Mouse (Mus musculus): ENCODE results near the gene Usp44. TPM values are rescaled to one million over a fixed set of nuclear protein-coding genes. Genes with fewer than 3 reads are reported as not detected.

Gene Usp44
- polyA plus RNA-seq (2015; fragmentation: Nextera tagmentation; extraction: Ambion mirVana) = 0.08 and 0.09 TPM in 2 replicates

- 12% methylated on average over 22 of the region's 22 CpGs for WGBS
- Histone ChIP-seq H3K4me3 (ENCODE audit: low read depth, low read length) (peak within 1 kb of the TSS; percentile 18), H3K4me1 (replicated peaks; ENCODE audit: control insufficient read depth, insufficient read depth, low read length) (0 out of 2 replicates have a peak, but pooled peaks cover 4% of the 10 kb centered on the region), H3K27ac (ENCODE audit: low read depth, low read length) (no peak within 1 kb of the TSS), H3K4me2 (replicated peaks; ENCODE audit: low read depth) (peak within 1 kb of the TSS; percentile 48; the same call in 1 of the 2 replicates), H3K36me3 (ENCODE audit: control insufficient read depth, insufficient read depth) (no peaks in the 10 kb centered on the region), H3K9me3 (ENCODE audit: control insufficient read depth) (no peaks in the 10 kb centered on the region), H3K9ac (ENCODE audit: low read depth, low read length) (no peak within 1 kb of the TSS), H3K27me3 (replicated peaks; ENCODE audit: control insufficient read depth, insufficient read depth, low read length) (peaks cover 58% of the 10 kb centered on the region)
- no peak for ATAC-seq
- no peak for TF ChIP-seq CTCF (IDR thresholded peaks at IDR 0.05; ENCODE audit: low read depth)
Observed at GRCm38 (mm10) chr10:93830931-93831729, at the start of gene Usp44. Usp44 (plus strand) TSS chr10:93831555.

DNA sequence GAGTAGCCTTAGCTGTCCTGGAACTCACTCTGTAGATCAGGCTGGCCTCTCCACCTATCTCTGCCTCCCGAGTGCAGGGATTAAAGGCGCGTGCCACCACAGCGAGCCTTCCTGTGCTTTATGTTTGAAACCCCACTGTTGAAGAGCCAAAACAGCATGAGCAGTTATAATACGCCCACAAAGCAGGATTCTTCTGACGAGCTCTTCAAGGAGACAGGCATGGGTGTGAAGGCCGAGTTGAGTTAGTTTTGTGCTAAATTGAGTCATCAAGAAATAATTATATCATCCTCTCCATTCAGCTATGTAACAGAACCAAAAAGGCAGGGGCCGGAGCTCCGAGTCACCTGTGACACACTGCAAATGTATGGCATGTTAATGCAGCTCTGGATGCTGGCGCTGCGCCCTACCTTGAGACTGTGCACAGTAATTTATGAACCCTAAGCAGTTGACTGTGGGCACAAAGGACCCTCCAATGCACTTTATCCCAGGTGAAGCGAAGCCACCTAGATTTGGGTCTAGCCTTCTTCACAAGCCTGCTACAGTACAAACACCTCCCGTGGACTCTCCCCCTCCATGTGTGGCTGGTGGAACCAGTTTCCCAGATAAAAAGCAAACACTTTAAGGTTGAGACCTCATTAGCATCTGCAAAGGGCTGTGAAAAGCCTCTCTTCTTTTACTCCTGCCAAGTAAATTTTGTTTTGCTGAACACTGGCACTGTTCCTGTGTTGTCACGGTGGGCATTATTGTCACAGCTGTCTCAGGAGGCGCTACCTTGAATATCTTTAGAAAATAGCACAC lies 47.9 kb upstream of the Usp44 start:
- H3K4me2 ChIP-seq (replicated peaks; ENCODE audit: low read depth) = no peak overlapping the region
- no peak overlapping the region for H3K9ac ChIP-seq (ENCODE audit: low read depth, low read length)
- H3K9me3 ChIP-seq (ENCODE audit: control insufficient read depth) = no peaks in the 10 kb centered on the region
- ATAC-seq = no peak
- no peaks in the 10 kb centered on the region for H3K36me3 ChIP-seq (ENCODE audit: control insufficient read depth, insufficient read depth)
- 71% methylated on average over 15 of the region's 15 CpGs for WGBS
- no peaks in the 10 kb centered on the region for H3K27me3 ChIP-seq (replicated peaks; ENCODE audit: control insufficient read depth, insufficient read depth, low read length)
- TF ChIP-seq CTCF (IDR thresholded peaks at IDR 0.05; ENCODE audit: low read depth) = no peak
- no peaks in the 10 kb centered on the region for H3K4me1 ChIP-seq (replicated peaks; ENCODE audit: control insufficient read depth, insufficient read depth, low read length)
- no peak overlapping the region for H3K27ac ChIP-seq (ENCODE audit: low read depth, low read length)
- H3K4me3 ChIP-seq (ENCODE audit: low read depth, low read length) = no peak overlapping the region

- Histone ChIP-seq H3K4me2 (replicated peaks; ENCODE audit: low read depth) (no peak overlapping the region), H3K4me3 (ENCODE audit: low read depth, low read length) (no peak overlapping the region), H3K27ac (ENCODE audit: low read depth, low read length) (no peak overlapping the region), H3K36me3 (ENCODE audit: control insufficient read depth, insufficient read depth) (no peaks in the 10 kb centered on the region), H3K9ac (ENCODE audit: low read depth, low read length) (no peak overlapping the region), H3K9me3 (ENCODE audit: control insufficient read depth) (no peaks in the 10 kb centered on the region), H3K27me3 (replicated peaks; ENCODE audit: control insufficient read depth, insufficient read depth, low read length) (no peaks in the 10 kb centered on the region), H3K4me1 (replicated peaks; ENCODE audit: control insufficient read depth, insufficient read depth, low read length) (no peaks in the 10 kb centered on the region)
- WGBS = 63% methylated on average over 8 of the region's 8 CpGs
- TF ChIP-seq CTCF (IDR thresholded peaks at IDR 0.05; ENCODE audit: low read depth) = no peak
- no peak for ATAC-seq
Observed at GRCm38 (mm10) chr10:93799711-93800362, 31.5 kb upstream of the Usp44 start.

DNA sequence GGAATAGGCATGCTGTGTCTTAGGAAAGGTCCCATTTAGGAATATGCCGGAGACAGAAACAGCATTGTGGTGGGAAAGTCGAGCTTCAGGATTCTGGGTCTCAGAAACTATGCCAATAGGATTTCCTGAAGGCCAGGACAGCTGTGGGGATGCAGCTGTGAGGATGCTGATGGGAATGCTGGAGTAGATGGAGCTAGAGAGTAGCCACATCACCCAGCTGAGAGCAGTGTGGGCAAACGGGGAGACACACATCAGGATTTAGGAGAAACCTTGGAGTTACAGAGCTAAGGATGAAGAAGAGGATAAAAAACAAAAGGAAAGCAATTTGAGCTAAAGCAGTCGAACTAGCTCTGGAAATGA lies 31.0 kb upstream of the Usp44 start:
- no peak for ATAC-seq
- no peak overlapping the region for H3K4me3 ChIP-seq (ENCODE audit: low read depth, low read length)
- no peak for TF ChIP-seq CTCF (IDR thresholded peaks at IDR 0.05; ENCODE audit: low read depth)
- no peak overlapping the region for H3K9ac ChIP-seq (ENCODE audit: low read depth, low read length)
- no peaks in the 10 kb centered on the region for H3K9me3 ChIP-seq (ENCODE audit: control insufficient read depth)
- no peaks in the 10 kb centered on the region for H3K36me3 ChIP-seq (ENCODE audit: control insufficient read depth, insufficient read depth)
- WGBS = 68% methylated on average over 4 of the region's 4 CpGs
- no peak overlapping the region for H3K27ac ChIP-seq (ENCODE audit: low read depth, low read length)
- no peaks in the 10 kb centered on the region for H3K4me1 ChIP-seq (replicated peaks; ENCODE audit: control insufficient read depth, insufficient read depth, low read length)
- no peak overlapping the region for H3K4me2 ChIP-seq (replicated peaks; ENCODE audit: low read depth)
- no peaks in the 10 kb centered on the region for H3K27me3 ChIP-seq (replicated peaks; ENCODE audit: control insufficient read depth, insufficient read depth, low read length)

DNA sequence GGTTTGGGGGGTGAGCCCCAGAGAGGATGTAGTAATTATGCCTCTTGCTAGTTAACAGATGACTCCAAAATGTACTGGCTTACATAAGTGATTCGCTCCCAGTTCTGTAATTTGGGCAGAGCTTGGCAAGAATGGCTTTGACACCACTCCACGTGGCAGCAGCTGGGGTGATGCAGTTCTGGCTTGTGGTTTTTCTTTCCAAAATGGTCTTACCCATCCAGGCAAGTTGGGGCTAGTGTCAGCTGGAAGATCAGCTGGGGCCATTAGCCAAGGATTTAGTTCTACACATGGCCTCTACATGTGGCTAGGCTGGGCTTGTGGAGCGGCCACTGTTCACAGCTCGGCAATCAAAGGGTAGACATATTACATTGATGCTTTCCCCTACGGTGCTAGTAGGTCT lies 30.5 kb upstream of the Usp44 start:
- Histone ChIP-seq H3K4me3 (ENCODE audit: low read depth, low read length) (no peak overlapping the region), H3K36me3 (ENCODE audit: control insufficient read depth, insufficient read depth) (no peaks in the 10 kb centered on the region), H3K4me1 (replicated peaks; ENCODE audit: control insufficient read depth, insufficient read depth, low read length) (no peaks in the 10 kb centered on the region), H3K27ac (ENCODE audit: low read depth, low read length) (no peak overlapping the region), H3K9me3 (ENCODE audit: control insufficient read depth) (no peaks in the 10 kb centered on the region), H3K4me2 (replicated peaks; ENCODE audit: low read depth) (no peak overlapping the region), H3K27me3 (replicated peaks; ENCODE audit: control insufficient read depth, insufficient read depth, low read length) (no peaks in the 10 kb centered on the region), H3K9ac (ENCODE audit: low read depth, low read length) (no peak overlapping the region)
- ATAC-seq = no peak
- WGBS = 89% methylated on average over 5 of the region's 5 CpGs
- TF ChIP-seq CTCF (IDR thresholded peaks at IDR 0.05; ENCODE audit: low read depth) = no peak

GRCm38 (mm10) chr10:93803199-93803598 lies 28.2 kb upstream of the Usp44 start:
- Histone ChIP-seq H3K27ac (ENCODE audit: low read depth, low read length) (no peak overlapping the region), H3K4me3 (ENCODE audit: low read depth, low read length) (no peak overlapping the region), H3K27me3 (replicated peaks; ENCODE audit: control insufficient read depth, insufficient read depth, low read length) (no peaks in the 10 kb centered on the region), H3K36me3 (ENCODE audit: control insufficient read depth, insufficient read depth) (no peaks in the 10 kb centered on the region), H3K4me2 (replicated peaks; ENCODE audit: low read depth) (no peak overlapping the region), H3K9ac (ENCODE audit: low read depth, low read length) (no peak overlapping the region), H3K9me3 (ENCODE audit: control insufficient read depth) (no peaks in the 10 kb centered on the region), H3K4me1 (replicated peaks; ENCODE audit: control insufficient read depth, insufficient read depth, low read length) (no peaks in the 10 kb centered on the region)
- no peak for ATAC-seq
- TF ChIP-seq CTCF (IDR thresholded peaks at IDR 0.05; ENCODE audit: low read depth) = no peak
- 63% methylated on average over 6 of the region's 6 CpGs for WGBS

All from intestine, postnatal 0 days (tissue).